Mouse (Mus musculus) thymus, adult 18-20 months (tissue): ENCODE results near the gene Zfp280d.

Experiments used
- DNase-seq, 2 experiments: peaks; one replicate each; pipeline ENCODE4 v3.0.0; 2022; ENCODE audit warnings: mixed read lengths in 2 of 2

Gene Zfp280d

GRCm38 (mm10) chr9:72274677-72275076, at the start of gene Zfp280d:
Gene Zfp280d (plus strand): TSS chr9:72274860.
- DNase-seq, result peak; percentile 91 to 92

GRCm38 (mm10) chr9:72226536-72226935, 48.1 kb upstream of the Zfp280d start:
- no peak for DNase-seq

DNA sequence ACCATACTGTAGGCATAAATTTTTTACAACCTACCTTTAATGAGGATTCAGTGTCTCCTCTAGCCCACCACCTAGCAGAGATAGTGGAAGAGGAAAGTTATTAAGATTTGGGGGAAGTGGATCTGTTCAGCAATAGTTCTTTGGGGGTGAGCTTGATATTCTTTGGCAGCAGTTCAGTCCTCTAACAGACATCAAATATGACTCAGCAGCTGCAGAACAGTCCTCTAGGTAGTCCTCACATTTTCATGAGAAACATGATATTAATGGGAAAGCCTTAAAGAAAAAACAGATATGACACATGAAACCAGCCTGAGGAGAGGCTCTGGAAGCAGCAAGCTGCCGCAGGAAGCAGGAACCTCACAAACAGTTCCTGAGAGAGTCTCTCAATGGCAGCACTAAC, 22.0 kb upstream of the Zfp280d start:
- DNase-seq, result no peak

DNA sequence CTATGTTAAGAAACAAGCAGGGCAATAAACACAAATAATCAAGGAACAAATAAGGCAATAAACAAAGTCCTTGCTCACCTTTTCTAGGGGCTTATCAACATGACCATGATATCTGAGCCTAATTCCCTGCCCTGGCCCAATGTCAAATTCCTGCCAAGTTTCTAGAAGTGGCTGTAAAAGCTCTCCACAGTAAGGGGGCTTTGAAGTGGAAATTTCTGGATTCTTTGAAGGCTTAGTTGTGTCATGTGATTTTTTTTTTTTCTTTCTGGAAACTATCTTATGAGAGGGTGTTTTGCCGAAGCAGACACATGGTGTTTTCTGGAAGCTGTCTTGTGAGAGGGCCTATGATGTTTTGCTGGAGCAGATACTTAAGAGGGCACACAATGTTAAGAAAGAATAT, 19.4 kb upstream of the Zfp280d start:
- DNase-seq, result no peak

GRCm38 (mm10) chr9:72256646-72257045, 18.0 kb upstream of the Zfp280d start:
- DNase-seq, result no peak

- DNase-seq, result peak; percentile 27 to 61
Measured at GRCm38 (mm10) chr9:72260337-72260736, 14.3 kb upstream of the Zfp280d start.

DNA sequence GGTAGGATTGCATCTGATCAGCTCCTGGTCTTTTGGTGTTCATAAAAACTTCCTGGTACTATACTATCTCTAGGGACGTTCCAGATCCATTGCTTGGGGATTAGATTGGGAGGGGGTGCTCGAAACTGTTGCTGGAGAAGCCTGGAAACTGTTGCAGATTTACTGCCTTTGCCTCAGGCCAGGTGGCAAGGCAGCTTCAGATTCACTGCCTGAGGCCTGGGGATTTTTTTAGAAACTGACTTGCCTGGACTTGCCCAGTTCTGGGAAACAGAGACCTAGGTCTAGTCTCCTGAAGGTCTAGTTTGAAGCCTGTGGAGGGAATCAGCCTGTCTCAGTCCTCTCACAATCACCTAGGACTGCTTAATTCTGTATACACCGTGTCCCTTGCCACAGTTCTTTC, 9.8 kb upstream of the Zfp280d start:
- no peak for DNase-seq

DNA sequence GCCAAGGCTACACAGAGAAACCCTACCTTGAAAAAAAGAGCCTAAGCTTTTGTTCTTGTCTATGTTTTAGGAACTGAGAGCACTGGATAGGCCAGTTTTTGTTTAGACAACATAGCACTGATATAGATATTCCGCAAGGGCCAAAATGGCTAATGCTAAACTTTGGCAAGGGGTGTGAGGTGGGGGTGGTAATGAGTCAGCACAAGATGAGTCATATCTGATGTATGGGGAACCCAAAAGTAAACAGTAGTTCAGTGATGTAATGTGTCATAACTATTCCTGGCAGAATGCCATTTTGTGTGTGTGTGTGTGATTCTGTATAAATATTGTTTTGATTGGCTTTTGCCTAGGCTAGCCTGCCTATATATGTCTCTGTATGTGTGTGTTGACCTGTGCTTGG, 4.5 kb upstream of the Zfp280d start:
- no peak for DNase-seq

DNA sequence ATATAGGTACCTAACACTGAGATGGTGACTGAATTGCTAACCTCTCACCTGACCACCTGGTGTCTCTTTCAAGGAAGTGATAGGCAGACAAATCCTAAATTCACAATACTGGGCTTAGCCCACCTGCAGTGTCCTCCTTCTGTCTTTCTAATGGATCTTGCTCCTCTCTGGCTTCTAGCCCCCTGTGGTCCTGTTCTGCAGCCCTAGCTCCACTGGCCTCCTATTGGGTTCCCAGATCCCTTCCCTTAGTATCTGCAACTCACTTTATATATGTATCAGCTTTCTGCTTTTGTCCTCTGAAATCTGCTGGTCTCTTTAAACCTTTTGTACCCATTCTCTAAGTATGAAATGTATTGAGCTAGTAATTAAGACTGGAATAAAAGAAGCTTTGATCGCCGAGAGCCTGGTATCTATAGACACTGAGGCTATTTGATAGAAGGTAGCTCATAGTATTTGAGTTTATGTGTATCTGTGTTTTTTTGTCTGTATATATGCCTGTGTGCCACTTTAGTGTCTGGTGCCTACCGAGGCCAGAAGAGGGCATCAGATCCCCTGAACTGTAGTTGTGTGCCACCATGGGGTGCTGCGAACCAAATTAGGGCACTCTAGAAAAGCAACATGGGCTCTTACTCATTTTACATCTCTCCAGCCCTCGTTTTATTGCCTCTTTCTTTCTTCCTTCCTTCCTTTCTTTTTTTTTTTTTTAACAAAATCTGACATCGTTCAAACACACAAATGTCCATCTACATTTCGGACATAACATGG, 832 bp upstream of the Zfp280d start:
- DNase-seq, result no peak

GRCm38 (mm10) chr9:72275101-72275978, 680 bp downstream of the Zfp280d start:
- peak; percentile 39 to 53 for DNase-seq

- no peak for DNase-seq
Measured at GRCm38 (mm10) chr9:72275979-72276500, 1.4 kb downstream of the Zfp280d start.

DNA sequence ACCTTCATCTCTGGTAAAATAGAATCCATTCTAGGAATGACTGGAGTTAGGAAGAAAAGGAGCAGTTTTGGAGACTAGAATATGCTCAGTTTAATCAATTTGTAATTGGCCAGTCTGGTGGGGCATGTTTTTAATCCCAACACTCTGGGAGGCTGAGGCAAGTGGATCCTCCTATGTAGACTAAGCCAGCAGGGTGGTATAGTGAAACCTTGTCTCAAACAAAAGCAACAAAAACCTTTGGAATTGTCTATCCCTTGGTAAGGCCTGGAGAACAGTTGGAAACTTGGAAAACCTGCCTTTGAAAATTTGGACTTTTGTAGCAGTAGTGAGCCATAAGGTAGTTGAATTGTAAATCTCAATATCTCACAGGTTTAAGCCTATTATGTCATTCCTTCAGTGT, 2.3 kb downstream of the Zfp280d start:
- no peak for DNase-seq

GRCm38 (mm10) chr9:72279943-72280342, 5.3 kb downstream of the Zfp280d start:
- no peak for DNase-seq

DNA sequence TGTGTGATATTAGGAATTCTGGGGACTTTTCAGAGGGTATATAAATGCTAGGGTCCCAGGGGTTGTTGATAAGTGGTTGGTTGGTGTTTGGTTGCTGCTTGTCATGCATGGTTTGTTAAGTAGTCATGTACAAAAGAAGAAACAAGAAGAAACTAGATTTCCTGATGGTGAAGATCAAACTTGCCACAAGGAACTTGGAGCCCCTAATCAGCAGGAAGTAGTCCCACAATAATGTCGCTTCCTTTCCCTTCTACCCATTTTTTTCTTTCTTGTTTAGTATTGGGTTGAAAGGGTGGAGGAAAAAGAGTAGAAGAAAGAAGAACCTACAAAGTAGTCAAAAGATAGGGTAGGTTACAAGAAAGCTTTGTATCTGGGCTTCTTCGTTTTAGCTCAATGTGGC, 13.0 kb downstream of the Zfp280d start:
- DNase-seq, result no peak

- no peak for DNase-seq
Measured at GRCm38 (mm10) chr9:72288210-72288609, 13.6 kb downstream of the Zfp280d start.

DNA sequence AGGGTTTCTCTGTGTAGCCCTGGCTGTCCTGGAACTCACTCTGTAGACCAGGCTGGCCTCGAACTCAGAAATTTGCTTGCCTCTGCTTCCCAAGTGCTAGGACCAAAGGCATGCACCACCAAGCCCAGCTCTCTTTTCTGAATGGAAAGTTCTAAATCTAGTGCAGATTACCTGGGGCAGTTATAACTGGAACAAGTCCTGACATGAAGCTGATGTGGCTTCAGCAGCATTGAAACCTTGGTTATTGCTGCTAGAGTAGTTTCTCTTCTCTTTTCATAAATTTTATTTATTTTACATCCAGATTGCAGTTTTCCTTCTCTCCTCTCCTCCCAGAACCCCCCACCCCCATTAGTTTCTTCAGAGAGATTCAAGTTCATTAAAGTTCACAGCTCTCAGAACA, 14.4 kb downstream of the Zfp280d start:
- DNase-seq, result no peak

- DNase-seq, result no peak
Measured at GRCm38 (mm10) chr9:72294076-72294475, 19.4 kb downstream of the Zfp280d start.

GRCm38 (mm10) chr9:72309765-72310164, 35.1 kb downstream of the Zfp280d start:
- no peak for DNase-seq

DNA sequence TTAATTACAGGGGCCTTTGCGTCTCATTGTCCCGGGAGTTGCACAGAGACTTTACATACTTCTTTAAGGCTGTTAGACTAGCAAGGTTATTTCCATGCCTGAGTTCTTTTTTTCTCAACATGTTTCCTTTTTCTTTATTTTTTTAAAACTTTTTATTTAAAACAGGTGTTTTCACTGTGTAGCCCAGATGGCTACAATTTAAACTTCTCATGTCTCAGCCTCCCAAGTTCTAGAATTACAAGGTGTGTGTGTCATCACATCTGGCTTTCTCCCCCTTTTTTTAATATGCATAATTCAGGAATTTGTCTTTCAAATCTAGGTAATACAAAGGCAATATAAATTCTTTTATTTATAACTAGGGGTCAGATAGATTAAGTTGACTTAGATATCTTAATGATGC, 58.6 kb downstream of the Zfp280d start:
- no peak for DNase-seq

GRCm38 (mm10) chr9:72336069-72336468, 61.4 kb downstream of the Zfp280d start:
- DNase-seq, result no peak

GRCm38 (mm10) chr9:72339119-72339518, 64.5 kb downstream of the Zfp280d start:
- no peak for DNase-seq

GRCm38 (mm10) chr9:72343844-72344243, 69.2 kb downstream of the Zfp280d start:
- no peak for DNase-seq

- DNase-seq, result no peak
Measured at GRCm38 (mm10) chr9:72372359-72372758, 97.7 kb downstream of the Zfp280d start.

DNA sequence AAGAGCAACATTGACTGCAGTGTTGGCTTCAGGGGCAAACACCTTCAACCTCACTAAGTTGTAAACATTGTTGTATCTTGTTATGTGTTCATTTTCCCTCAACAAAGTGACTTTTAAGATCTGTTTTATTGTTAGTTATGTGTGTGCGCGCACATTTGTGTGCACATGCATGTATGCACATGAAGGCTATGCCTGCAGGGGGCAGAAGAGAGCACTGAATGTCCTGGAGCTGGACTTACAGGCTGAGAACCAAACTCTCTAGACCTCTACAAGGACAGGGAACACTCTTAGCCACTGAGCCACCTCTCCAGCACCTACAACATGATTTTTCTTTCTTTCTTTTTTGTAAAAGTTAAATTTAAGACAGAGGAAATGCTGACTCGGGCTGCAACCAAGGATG, 99.4 kb downstream of the Zfp280d start:
- DNase-seq, result peak in 1 of 2 experiments; percentile 53
